Mouse (Mus musculus) heart, postnatal 0 days (tissue): ENCODE measurements around the gene Fat3.

Source experiments
- CTCF ChIP-seq: IDR thresholded peaks from 2 replicates; pipeline ENCODE4 v1.5.1; 2016; ENCODE audit warnings: antibody characterized with exemption, control low read depth, low read depth
- EP300 ChIP-seq: IDR thresholded peaks from 2 replicates; pipeline ENCODE4 v1.6.1; 2016; ENCODE audit warnings: antibody characterized with exemption, low read depth

DNA sequence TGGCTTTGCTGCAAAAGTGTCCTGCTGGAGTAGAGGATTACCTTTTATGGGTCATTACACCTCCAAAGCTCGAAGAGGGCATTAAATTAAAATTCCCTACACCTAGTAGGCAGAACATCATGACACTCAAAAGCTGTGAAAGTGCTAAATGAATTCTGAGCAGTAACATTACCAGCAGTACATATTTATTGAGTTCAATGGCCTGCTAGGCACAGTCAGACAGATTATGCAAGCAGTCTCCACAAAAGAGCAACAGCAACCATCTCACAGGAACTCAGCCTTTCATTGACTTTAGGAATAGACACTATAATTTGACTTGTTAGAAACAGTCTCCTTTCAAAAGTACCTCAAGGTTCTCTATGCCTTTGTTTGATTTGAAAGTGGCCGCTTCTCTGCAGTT lies 426.4 kb downstream of the Fat3 start:
- TF ChIP-seq CTCF: no peak
- no peak for TF ChIP-seq EP300
